Mouse (Mus musculus) left cerebral cortex, postnatal 10 days (tissue): ENCODE results near the gene Gm2a. TPM values are rescaled to one million over a fixed set of nuclear protein-coding genes. Genes with fewer than 3 reads are reported as not detected.
"Not testable (repeated sequence)": the region's sequence is repeated elsewhere in the genome, so short reads cannot be mapped to it uniquely, and the experiment has no call there.

ENCODE experiments used
- DNase-seq, 2 experiments: peaks; one replicate each; pipeline ENCODE4 v3.0.0; 2021 to 2022; ENCODE audit warnings: low spot score in 2 of 2, mixed read lengths in 1 of 2; ENCODE audit errors: extremely low spot score in 1 of 2
- intact Hi-C: fragments of 180-260 bp; cut with DNase I; formaldehyde crosslinking; loops from one replicate; pipeline ENCODE4 v1.15.1; 2025
- total RNA-seq, 2 experiments: library from RNA; stranded (reverse); gene quantifications; 2 replicates each; pipeline ENCODE4 v1.2.3; 2021

Gene Gm2a
- total RNA-seq, 2 experiments from 2014 or later = 43.8 to 45.2 TPM

- DNase-seq = no peak
- intact Hi-C loops = loop anchor here (5.0 kb wide), 2 partner anchors 48 to 93 kb away; no protein-coding TSS in a partner anchor
Observed at GRCm38 (mm10) chr11:55089892-55090291, 8.0 kb upstream of the Gm2a start.

- intact Hi-C loops = no loop called here
- no peak for DNase-seq
Observed at GRCm38 (mm10) chr11:55093096-55093495, 4.8 kb upstream of the Gm2a start.

- DNase-seq, intact Hi-C loops: not testable (repeated sequence)
Observed at GRCm38 (mm10) chr11:55096296-55096695, 1.6 kb upstream of the Gm2a start.

GRCm38 (mm10) chr11:55096731-55097462, 1.0 kb upstream of the Gm2a start:
- intact Hi-C loops = no loop called here
- DNase-seq = no peak

GRCm38 (mm10) chr11:55098189-55098915, 437 bp downstream of the Gm2a start:
- DNase-seq = no peak
- intact Hi-C loops = no loop called here

GRCm38 (mm10) chr11:55099019-55099771, 1.3 kb downstream of the Gm2a start:
- intact Hi-C loops = no loop called here
- no peak for DNase-seq

- no peak for DNase-seq
- intact Hi-C loops = no loop called here
Observed at GRCm38 (mm10) chr11:55099868-55100267, 2.0 kb downstream of the Gm2a start.

GRCm38 (mm10) chr11:55102015-55102414, 4.1 kb downstream of the Gm2a start:
- intact Hi-C loops = no loop called here
- no peak for DNase-seq

GRCm38 (mm10) chr11:55103229-55103628, 5.3 kb downstream of the Gm2a start:
- intact Hi-C loops = no loop called here
- no peak for DNase-seq

GRCm38 (mm10) chr11:55105389-55105788, 7.5 kb downstream of the Gm2a start:
- intact Hi-C loops = no loop called here
- no peak for DNase-seq

- no peak for DNase-seq
- intact Hi-C loops = no loop called here
Observed at GRCm38 (mm10) chr11:55106636-55107035, 8.7 kb downstream of the Gm2a start.

- DNase-seq = no peak
- intact Hi-C loops = no loop called here
Observed at GRCm38 (mm10) chr11:55109521-55110300, 11.8 kb downstream of the Gm2a start.

- no peak for DNase-seq
- intact Hi-C loops = no loop called here
Observed at GRCm38 (mm10) chr11:55110566-55111169, 12.8 kb downstream of the Gm2a start.

GRCm38 (mm10) chr11:55113209-55113860, 15.4 kb downstream of the Gm2a start:
- no peak for DNase-seq
- intact Hi-C loops = no loop called here

GRCm38 (mm10) chr11:55113861-55114250, 15.9 kb downstream of the Gm2a start:
- intact Hi-C loops, DNase-seq: not testable (repeated sequence)

- intact Hi-C loops = no loop called here
Observed at GRCm38 (mm10) chr11:55114291-55114690, 16.4 kb downstream of the Gm2a start.

GRCm38 (mm10) chr11:55116004-55116403, 18.1 kb downstream of the Gm2a start:
- no peak for DNase-seq
- intact Hi-C loops = no loop called here

More at GRCm38 (mm10) chr11:55114291-55114690, 16.4 kb downstream of the Gm2a start:
- no peak for DNase-seq

GRCm38 (mm10) chr11:55117031-55117430, 19.1 kb downstream of the Gm2a start:
- intact Hi-C loops = no loop called here
- DNase-seq = no peak
